Mouse (Mus musculus) gonadal fat pad, adult 2 months (tissue): ENCODE data around the gene Klf13. TPM values are rescaled to one million over a fixed set of nuclear protein-coding genes. Genes with fewer than 3 reads are reported as not detected.

ENCODE experiments used
- DNase-seq: peaks from one replicate; pipeline ENCODE4 v3.0.0-alpha.2; 2012; ENCODE audit warnings: low read depth
- polyA plus RNA-seq: library from polyadenylated mRNA; depleted of rRNA; stranded (reverse); fragments of >200 nt; gene quantifications from 2 replicates; pipeline ENCODE4 v1.2.3, GENCODE M21; 2012

The Klf13 gene
- polyA plus RNA-seq, 1 experiment = 30.1 TPM

DNA sequence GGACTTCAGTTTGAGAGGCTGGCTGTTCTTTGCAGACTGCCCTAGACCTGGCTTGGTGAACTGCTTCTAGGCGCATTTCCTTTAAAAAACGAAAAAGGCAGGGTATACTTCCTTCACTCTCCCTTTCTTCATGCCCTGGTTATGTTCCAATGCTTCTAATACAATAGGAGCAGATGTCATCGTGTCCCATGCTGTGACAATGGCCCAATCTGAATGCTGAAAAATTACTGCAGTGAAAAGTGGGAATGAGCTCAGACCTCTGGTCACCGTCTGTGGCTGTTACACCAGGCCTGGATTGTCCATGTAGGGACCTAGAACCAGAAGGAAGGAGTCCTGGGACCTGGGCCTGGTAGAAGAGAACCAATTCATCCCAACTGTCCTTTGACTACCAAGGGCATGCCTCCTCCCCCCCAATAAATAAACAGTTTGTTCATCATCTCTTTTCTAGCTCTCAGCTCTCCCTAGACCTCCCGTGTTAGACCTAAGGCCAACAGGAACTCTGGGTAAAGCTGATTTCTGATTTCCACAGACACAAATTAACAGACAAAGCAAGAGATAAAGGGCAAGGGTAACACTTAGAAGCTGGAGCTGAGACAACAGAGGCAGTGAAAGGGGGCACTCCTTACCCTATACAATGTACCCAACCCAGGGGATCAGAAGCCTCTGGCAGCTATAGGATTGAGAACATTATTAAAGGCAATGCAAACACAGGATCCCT lies 30.8 kb downstream of the Klf13 start:
- DNase-seq = no peak

DNA sequence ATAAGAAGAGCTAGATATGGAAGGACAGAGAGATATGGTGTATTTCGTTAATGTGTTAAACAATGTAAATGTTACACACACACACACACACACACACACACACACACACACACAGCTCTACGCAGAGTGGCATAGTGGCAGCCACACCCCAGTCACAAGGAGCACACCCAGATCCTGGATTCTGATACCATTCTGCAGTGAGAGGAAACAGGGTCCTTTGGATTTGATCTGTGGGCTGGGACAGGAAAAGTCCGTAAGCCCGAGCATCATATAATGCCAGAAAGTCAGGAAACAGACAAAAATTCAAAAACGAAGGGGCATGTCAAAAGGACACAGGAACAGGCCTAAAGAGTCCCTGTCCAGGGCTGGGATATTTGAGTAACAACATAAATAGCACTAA lies 33.1 kb downstream of the Klf13 start:
- no peak for DNase-seq

DNA sequence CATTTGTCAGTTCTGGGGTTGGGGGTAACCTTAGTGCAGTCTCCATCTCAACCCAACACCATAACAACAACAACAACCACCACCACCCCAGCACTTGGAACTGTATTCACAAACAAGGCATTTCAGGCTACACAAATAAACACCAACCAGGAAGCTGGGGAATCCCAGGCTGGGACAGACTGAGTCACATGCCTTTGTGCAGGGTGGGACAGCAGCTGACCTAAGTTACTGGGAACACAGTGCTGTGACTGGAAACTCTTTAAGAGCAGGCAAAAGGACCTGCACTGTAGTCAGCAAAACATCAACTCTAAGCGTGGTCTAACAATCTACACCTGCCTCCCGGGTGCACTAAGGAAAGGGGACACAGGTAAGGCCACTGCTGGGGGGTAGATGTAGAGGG lies 33.5 kb downstream of the Klf13 start:
- DNase-seq = no peak

DNA sequence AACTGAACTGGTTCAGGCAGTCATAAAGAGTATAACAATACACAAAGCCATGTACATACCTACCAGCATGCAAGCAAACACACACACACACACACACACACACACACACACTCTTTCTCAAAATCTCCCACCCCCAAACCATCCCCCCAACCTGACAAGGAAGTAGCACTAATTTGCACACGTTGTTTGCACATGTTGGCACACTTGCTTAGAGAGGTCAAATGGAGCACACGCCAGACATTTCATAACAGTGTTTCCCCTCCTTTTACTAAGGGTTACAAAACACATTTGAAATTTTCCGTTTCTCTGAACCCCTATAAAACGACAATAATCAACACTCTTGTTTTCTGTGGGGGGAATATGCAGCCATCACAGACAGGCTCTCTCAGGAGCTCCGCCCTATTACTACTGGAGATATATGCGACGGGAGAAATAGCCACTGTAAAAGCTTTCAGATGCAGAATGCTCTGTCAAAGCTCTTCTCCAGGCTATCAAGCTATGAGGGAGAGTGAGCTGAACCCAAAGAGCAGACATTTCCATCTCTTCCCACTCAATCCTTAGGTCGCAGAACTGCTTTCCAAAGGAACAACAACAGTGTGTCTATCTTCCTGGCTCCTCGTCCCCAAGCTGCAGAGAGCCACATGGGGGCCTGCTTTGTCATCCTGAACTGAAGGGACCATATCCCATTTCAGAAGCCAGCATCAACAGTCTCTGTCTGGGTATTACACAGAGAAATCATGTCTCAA lies 34.9 kb downstream of the Klf13 start:
- no peak for DNase-seq

DNA sequence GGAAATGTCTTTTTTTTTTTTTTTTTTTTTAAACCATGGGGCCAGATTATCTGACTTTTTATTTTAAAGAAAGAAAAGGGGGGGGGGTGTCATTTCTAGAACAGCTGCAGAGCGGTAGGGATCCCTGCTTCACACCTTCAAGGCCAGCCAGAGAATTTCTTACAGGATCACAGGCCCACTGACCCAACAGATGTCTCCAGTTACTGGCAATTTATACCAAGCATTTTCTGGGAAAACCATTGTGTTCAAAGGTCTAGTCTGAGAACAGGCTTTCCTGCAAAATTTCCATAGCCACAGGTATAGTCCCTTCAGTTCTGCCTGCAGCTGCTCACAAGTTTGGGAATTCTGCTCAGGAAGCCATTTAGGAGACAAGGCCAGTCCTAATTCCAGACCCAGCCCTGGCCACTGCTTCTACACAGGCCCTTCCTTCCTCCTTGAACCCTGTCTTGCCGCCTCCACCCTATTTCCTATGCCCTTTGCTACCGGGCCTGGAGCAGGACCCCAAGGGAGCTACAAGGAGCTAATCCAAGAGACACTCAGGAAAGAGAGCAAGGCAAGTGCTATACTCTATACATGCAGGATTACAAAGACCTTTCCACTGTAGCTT lies 36.0 kb downstream of the Klf13 start:
- DNase-seq = no peak

DNA sequence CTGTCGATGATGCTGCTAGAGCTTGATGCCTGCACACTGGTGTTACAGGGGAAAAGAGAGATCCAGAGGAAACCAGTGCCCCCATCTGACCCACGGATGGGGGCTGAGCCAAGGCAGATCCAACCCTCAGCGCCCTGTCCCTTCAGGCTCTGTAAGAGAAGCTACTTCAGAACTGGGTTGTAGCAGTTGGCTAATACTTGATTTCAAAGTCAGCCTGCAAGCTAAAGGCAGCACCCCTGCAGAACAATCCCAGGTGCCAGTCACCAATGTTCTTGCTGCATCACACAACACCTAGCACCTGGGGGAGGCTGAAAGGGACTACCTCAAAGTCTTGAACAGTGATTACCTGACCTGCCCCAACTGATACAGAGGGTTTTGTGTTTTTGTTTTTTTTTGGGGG lies 36.8 kb downstream of the Klf13 start:
- DNase-seq = no peak

DNA sequence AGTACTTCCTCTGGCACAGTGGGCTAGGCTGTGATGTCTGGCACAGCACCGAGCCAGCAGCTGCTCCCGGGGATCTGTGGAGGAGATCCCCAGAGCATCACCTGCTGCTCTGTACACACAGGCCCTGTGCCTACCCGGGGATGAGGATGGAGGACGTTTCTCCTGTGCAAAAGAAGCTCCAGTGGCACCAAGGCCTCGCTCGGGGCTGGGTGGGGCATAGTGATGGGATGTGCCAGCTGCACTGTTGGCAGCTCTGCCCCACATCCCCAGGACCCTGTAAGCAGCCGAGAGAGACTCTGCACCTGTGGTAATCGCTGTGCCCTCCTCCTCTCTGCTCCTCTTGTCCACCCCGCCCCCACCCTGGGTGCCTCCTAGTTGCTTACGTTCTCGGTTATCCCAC lies 37.4 kb downstream of the Klf13 start:
- no peak for DNase-seq

DNA sequence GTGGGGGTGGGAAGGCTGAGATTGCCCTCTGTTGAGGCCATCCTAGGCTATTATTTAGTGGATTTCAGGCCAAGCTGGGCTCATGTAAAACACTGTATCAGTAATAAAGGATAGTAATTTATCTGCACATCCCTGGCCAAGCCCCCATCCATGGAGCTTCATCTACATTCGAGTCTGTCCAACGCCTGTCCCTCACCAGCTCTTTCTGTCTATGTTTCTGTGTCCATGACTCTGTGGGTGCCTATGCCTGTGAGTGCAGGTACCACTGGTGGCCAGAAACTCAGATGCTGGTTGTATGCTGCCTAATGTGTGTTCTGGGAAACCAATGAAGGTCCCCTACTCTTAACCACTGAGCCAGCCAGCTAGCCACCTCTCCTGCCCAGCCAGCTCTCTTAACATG lies 38.3 kb downstream of the Klf13 start:
- no peak for DNase-seq

DNA sequence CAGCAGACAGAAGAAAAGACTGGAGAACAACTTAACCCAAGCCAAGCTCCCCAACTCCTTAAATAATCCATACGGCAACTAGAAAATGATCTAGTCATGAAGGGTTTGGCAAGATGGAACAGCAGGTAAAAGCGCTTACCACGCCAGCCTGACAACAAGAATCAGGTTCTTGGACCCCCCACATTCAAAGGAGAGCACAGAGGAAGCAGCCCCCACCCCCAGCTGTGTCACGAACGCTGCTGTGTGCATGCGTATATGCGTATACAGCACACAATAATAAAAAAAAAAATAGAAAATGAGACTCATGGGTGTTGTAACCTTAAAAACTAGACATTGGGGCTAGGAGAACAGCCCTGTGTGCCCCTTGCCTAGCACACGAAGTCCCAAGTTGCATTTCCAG lies 38.8 kb downstream of the Klf13 start:
- DNase-seq = no peak

DNA sequence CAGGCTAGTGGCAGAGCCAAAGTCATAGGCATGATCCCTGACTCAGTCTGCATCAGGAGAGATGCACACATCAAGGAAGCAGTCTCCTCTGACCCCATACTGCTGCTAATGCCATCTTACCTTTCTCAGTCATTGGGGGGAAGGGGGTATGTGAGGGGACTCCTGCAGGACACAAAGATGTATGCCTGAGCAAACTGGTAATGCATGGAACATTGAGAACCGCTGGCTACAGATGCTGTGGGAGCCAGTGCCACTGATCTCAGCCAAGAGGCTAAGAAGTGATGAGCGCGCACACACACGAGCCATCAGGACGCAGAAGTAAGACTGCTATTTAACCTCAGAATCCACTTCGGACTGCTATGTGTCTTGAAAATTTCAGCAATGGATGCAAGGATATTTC lies 40.5 kb downstream of the Klf13 start:
- no peak for DNase-seq

DNA sequence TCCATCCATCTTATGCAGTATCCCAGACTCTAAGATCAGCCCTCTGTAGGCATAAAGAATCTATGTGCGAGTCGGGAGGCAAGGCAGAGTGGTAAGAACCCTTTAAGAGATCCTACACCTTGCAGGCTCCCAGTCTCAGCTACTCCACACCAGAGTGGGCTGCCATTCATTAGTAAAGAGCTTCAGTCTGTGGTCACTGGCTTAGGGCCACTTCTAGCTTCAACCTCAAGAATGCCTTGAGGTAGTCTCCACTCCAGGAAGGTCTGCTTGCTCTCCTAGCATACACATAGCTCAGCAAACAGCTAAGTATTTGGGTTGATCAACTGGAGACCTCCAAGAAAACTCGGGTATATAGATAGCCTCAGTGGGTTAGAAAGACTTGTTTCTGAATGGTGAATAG lies 41.1 kb downstream of the Klf13 start:
- no peak for DNase-seq

DNA sequence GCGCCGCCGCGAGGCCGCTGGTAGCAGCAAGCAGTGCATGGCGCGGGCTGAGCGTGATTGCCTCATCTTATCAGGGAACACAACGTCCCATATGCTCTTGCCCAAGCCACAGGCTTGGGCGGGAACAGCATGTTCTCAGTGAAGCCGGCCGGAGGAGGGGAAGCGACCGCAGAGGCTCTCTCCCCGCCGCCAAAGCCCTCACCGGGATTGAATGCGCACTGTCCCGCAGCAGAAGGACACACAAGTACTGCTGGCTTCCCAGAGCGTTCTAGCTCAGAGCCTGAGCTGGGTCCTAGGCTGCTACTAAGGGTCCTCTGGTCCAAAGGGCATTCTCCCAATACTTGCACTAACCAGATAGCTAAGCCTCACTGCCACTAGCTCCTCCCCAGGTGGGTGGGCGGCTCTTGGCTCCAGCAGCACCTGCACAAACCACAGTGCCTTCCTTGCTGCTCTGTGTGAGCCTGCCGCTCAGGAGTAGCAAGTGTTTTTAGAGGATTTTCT lies 41.7 kb downstream of the Klf13 start:
- peak; percentile 79 for DNase-seq

DNA sequence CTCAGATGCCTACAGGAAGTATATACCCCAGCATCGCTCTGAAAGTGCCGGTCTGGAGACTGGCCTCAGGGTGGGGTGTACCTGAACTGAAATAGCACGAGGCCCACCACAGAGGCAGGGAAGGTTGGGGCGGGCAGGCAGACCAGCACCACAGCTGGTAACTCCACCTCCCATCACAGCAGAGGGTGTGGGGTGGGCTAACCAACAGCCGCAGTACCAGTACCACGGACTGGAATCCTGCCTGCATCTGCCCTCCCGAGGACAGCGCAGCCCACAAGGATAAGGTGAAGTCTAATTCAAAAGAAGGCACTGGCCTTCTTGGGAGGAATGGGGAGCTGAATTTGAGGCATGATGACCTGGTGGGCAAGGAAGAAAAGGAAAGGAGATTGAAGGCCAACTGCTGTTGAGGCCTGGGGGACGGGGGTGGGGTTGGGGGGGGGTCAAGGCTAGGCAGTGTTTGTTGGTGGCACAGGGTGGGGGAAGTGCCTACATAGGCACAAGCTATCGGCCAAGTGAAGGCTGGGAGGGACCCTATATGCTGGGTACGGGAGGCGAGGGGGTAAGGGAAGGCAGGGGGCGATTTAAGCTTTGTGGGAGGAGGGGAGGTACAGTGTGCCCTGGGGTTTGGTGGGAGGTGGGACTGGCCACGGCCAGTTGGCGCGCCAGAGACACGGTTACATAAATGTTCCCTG lies 42.3 kb downstream of the Klf13 start:
- DNase-seq = no peak

DNA sequence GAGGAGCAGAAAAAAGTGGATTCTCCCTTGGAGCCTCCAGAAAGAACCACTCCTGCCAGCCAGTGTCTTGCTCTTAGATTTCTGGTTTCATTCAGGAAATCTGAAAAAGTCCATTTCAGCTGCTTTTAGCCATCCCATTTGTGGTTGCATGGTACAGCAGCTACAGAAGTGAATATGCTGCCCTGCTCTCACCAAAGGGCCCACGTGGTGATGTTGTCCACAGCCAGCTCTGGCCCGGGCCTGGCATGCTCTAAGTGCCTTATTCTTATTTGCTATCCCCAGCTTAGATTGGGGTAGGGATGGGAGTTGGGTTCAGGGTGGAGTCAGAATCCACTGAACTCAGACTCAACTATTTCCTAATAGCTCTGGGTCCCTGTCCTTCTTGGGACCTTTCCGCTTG lies 43.5 kb downstream of the Klf13 start:
- DNase-seq = no peak

DNA sequence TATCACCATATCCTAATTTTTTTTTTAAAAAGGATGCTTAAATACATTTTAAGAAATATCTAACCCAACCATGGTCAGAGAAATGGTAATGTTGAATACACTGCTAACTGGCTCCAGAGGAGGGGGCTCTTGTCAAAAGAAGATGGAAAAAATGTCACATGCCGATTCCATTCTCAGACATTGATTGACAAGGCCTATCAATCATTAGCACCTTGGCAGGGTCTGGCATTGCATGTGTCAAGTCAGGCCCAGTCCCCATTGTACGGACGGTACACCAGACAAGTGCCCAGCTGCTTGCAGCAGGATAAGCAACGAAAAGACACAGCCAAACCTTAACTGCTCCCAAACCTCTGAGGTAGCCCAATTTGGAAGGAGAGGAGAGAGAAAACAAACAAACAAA lies 44.1 kb downstream of the Klf13 start:
- no peak for DNase-seq

DNA sequence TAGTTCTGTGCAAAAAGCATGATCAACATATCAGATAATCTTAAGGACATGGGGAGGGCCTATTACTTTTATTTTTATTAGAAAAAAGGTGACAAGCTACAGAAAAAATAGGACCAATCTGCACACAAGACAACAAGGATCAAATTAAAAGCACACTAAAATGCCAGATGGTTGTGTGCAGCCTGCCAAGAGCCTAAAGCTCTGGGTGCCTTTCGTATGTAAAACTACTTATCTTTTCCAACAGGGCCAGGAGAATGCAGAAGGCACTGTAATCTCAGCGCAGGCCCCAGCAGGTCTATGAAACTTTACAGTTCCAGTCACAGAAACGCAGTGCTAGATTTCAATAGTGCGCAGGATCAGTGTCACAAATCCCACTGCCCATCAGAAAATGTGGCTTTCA lies 45.0 kb downstream of the Klf13 start:
- DNase-seq = no peak

DNA sequence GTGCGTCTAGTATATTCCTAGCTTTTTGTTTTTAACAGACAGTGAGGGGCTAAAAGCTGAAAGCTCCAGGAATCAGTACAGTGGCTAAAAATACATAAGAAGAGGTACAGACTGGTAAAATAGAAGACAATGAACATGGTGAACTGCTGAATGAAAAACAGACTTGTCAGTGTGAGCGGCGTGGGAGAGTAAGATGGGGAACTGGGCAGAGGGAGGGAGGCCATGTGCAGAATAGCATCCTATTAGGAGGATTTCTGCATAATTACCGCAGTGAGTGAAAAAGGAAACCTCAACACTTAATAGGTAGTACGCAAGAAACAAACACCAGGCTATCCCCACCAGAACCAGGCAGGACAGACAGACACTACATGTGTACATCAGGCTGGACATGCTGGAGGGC lies 45.5 kb downstream of the Klf13 start:
- no peak for DNase-seq

DNA sequence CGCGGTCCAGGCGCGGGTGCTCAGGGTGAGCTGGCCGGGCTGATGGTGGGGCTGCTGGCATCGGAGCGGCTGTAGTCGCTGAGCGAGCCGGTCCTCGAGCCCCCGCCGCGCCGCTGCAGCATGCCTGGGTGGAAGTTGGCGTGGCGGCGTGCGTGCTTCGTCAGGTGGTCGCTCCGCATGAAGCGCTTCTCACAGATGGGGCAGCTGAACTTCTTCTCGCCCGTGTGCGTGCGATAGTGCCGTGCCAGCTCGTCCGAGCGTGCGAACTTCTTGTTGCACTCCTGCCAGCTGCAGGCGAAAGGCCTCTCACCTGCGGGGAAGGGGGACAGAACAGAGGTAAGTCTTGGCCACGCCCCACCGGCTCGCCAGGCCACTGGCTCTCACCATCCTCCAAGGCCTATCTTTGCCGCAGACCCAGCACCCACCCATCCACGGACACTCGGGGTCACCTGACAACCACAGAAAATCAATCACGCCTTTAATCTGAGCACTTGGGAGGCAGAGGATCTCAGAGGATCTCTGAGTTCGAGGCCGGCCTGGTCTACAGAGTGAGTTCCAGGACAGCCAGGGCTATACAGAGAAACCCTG lies 47.1 kb downstream of the Klf13 start:
- DNase-seq = no peak

DNA sequence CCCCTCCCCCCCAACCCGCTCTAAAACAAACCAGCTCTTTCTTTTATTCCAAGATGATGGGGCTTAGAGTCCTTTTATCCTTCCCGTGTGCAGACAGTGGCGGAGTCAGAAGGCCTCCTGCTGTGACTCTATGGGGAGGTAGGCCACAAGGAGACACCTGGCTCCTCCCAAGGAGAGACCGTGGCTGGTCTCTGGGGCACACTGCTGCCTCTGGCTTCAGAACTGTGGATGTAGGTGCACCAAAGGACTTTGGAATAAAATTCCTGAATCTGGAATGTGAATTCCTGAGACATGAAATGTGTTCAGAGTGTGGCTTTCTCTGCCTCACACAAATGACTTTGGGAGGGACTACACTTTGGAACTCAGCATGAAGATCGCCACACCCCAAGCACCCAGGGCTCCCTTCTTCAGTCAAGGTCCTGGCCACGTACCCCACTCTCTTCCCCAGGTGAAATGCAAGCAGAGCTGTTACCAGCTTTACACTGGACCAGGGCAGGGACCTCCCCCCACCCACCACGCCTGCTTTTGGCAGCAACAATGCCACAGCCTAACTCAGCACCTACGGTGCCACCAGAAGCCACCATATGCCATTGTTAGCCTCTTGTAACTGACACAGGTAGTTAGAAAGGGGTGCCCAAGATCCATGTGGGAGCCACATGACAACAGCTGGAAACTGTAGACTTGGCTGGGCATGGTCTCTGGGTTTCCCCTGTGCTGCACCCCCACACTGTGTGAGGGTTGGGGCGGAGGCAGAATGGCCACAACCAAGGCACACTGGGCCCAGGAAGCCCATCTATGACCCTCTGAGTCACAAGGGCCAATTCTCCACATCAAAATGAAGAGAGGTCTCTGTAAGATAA lies 49.4 kb downstream of the Klf13 start:
- DNase-seq = no peak

DNA sequence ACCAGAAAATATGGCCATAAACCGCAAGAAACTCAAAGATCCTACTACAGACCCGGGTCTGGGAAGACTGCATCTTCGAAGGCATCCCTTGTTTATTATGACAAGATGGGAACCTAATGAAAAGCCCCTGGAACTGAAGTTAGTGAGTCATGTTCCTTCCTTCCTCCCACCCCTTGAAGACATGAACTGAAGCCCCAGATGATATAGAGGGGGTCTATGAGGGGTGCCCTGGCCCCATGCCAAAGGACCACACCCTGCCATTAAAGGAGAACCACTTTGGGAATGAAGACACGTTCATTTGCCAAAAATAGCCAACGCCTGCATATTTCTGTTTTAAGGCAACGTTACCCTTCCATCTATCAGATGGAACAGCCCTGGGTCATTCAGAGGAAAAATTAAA lies 50.0 kb downstream of the Klf13 start:
- DNase-seq = no peak

DNA sequence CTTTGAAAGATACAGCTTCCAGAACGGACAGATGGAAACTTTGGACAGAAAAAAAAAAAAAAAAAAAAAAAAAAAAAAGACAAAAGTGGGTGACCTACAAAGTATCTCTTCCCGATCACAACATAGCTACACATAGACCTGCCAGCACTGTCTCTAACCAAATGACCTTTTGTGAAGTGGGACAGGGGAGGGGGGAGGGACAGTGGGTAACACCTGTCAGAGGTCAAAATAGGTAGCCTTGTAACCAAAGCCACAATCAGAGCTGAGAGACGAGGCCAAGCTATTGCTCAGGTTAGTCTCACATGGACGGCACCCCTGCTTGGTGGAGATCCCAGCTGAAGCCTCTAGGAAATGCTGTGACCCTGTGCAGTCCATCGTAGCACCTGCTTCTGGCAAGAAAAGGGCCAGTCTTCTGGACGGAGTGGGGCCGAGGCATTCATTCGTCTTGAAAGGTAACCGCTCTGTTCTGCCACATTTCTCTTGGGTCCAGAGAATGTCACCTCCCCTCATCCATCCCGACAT lies 51.1 kb downstream of the Klf13 start:
- no peak for DNase-seq
